Mouse (Mus musculus) heart, postnatal 0 days (tissue): ENCODE measurements around the gene Cpvl.

Experiments
- CTCF ChIP-seq: IDR thresholded peaks from 2 replicates; pipeline ENCODE4 v1.5.1; 2016; ENCODE audit warnings: antibody characterized with exemption, control low read depth, low read depth
- EP300 ChIP-seq: IDR thresholded peaks from 2 replicates; pipeline ENCODE4 v1.6.1; 2016; ENCODE audit warnings: antibody characterized with exemption, low read depth

GRCm38 (mm10) chr6:53978571-53978970 is at the start of gene Cpvl:
- no peak for TF ChIP-seq CTCF
- TF ChIP-seq EP300, result no peak
